Mouse (Mus musculus) naive thymus-derived CD4-positive, alpha-beta T cell, adult 2 months (primary cell): ENCODE data around the gene Tfcp2l1.

ENCODE experiments used
- DNase-seq: peaks from one replicate; pipeline ENCODE4 v3.0.0-alpha.2; 2011; ENCODE audit warnings: low read depth

The Tfcp2l1 gene

GRCm38 (mm10) chr1:118650771-118651080 is 23.0 kb downstream of the Tfcp2l1 start:
- no peak for DNase-seq

GRCm38 (mm10) chr1:118658716-118659115 is 31.0 kb downstream of the Tfcp2l1 start:
- DNase-seq = no peak

GRCm38 (mm10) chr1:118660880-118661465 is 33.2 kb downstream of the Tfcp2l1 start:
- DNase-seq = no peak

- no peak for DNase-seq
These were observed 35.3 kb downstream of the Tfcp2l1 start for GRCm38 (mm10) chr1:118663062-118663461.

GRCm38 (mm10) chr1:118667536-118667935 is 39.8 kb downstream of the Tfcp2l1 start:
- no peak for DNase-seq

- DNase-seq = no peak
These were observed 44.5 kb downstream of the Tfcp2l1 start for GRCm38 (mm10) chr1:118672196-118672595.

- DNase-seq = no peak
These were observed 46.4 kb downstream of the Tfcp2l1 start for GRCm38 (mm10) chr1:118674176-118674575.

- DNase-seq = no peak
These were observed 54.2 kb downstream of the Tfcp2l1 start for GRCm38 (mm10) chr1:118681980-118682379.

- DNase-seq = no peak
These were observed 55.9 kb downstream of the Tfcp2l1 start for GRCm38 (mm10) chr1:118683686-118684085.

GRCm38 (mm10) chr1:118687726-118688125 is 60.0 kb downstream of the Tfcp2l1 start:
- no peak for DNase-seq

GRCm38 (mm10) chr1:118689830-118690229 is 62.1 kb downstream of the Tfcp2l1 start:
- DNase-seq = no peak

- no peak for DNase-seq
These were observed 66.7 kb downstream of the Tfcp2l1 start for GRCm38 (mm10) chr1:118694436-118694835.

- DNase-seq = no peak
These were observed 70.2 kb downstream of the Tfcp2l1 start for GRCm38 (mm10) chr1:118697906-118698305.

- DNase-seq = no peak
These were observed 71.6 kb downstream of the Tfcp2l1 start for GRCm38 (mm10) chr1:118699118-118699890.

- DNase-seq = no peak
These were observed 72.2 kb downstream of the Tfcp2l1 start for GRCm38 (mm10) chr1:118699961-118700360.

GRCm38 (mm10) chr1:118711606-118712005 is 83.9 kb downstream of the Tfcp2l1 start:
- no peak for DNase-seq

GRCm38 (mm10) chr1:118716225-118716624 is 88.5 kb downstream of the Tfcp2l1 start:
- no peak for DNase-seq

- no peak for DNase-seq
These were observed 90.3 kb downstream of the Tfcp2l1 start for GRCm38 (mm10) chr1:118718055-118718454.

- DNase-seq = no peak
These were observed 92.0 kb downstream of the Tfcp2l1 start for GRCm38 (mm10) chr1:118719699-118720098.

- no peak for DNase-seq
These were observed 92.8 kb downstream of the Tfcp2l1 start for GRCm38 (mm10) chr1:118720474-118721095.

- DNase-seq = no peak
These were observed 99.3 kb downstream of the Tfcp2l1 start for GRCm38 (mm10) chr1:118727075-118727474.

- DNase-seq = no peak
These were observed 101.1 kb downstream of the Tfcp2l1 start for GRCm38 (mm10) chr1:118728796-118729195.
